ENCODE assay signal across 14 mouse cellular contexts in genomic region chr11:52341476-52341875, GRCm38 (mm10). TPM values are rescaled to one million over a fixed set of nuclear protein-coding genes. Genes with fewer than 3 reads are reported as not detected.
DNase-seq lines count a peak whose midpoint lies in the region; ATAC-seq and TF ChIP-seq lines count a peak whose summit lies in the region.
"Had no signal": no experiment of that assay in that cellular context is flagged by ENCODE, and none has a peak within 500 bp of the region (broad histone marks: within the 10 kb centered on the region; RNA-seq: fewer than 3 reads in every experiment).

No protein-coding gene starts in this region.

- peaks cover 20% of the 10 kb centered on the region for H3K4me1 ChIP-seq in heart, embryonic 13.5 days
- peaks cover 25% of the 10 kb centered on the region for H3K4me1 ChIP-seq in heart, embryonic 12.5 days (replicated peaks)
- peaks cover 85% of the 10 kb centered on the region for H3K4me1 ChIP-seq in thymus, adult 2 months (replicated peaks; ENCODE audit: control insufficient read depth, insufficient read depth, low read length)

- 74% methylated on average over 5 of the region's 5 CpGs for WGBS in heart, embryonic 13.5 days
- WGBS in heart, embryonic 12.5 days, result 70% methylated on average over 5 of the region's 5 CpGs
- WGBS in thymus, adult 2 months, result 23% methylated on average over 5 of the region's 5 CpGs

- H3K4me2 ChIP-seq in heart, embryonic 13.5 days, result no peak overlapping the region
- H3K4me2 ChIP-seq in heart, embryonic 12.5 days, result no peak overlapping the region
- H3K4me2 ChIP-seq: limb, embryonic 15.5 days; neural tube, embryonic 13.5 days had no signal

- no peaks in the 10 kb centered on the region for H3K27me3 ChIP-seq in heart, embryonic 13.5 days (replicated peaks)
- H3K27me3 ChIP-seq in heart, embryonic 12.5 days (replicated peaks), result no peaks in the 10 kb centered on the region
- no peaks in the 10 kb centered on the region for H3K27me3 ChIP-seq in thymus, adult 2 months (ENCODE audit: control insufficient read depth, insufficient read depth, low read length)
- H3K27me3 ChIP-seq: limb, embryonic 15.5 days; neural tube, embryonic 13.5 days had no signal

- H3K9ac ChIP-seq in heart, embryonic 13.5 days, result 0 out of 2 replicates have a peak overlapping the region, but pooled peaks have one; percentile 0
- H3K9ac ChIP-seq in heart, embryonic 12.5 days, result no peak overlapping the region
- H3K9ac ChIP-seq: limb, embryonic 15.5 days; neural tube, embryonic 13.5 days had no signal

- H3K9me3 ChIP-seq in heart, embryonic 13.5 days, result no peaks in the 10 kb centered on the region
- no peaks in the 10 kb centered on the region for H3K9me3 ChIP-seq in heart, embryonic 12.5 days (replicated peaks)
- H3K9me3 ChIP-seq: limb, embryonic 15.5 days; neural tube, embryonic 13.5 days had no signal

- peak; percentile 45 to 64 for DNase-seq in thymus, adult 18-20 months
- DNase-seq in thymus, postnatal 0 days (ENCODE audit: low spot score), result no peak
- peak; percentile 53 for DNase-seq in thymus, adult 2 months
- no peak for DNase-seq in gastrocnemius, postnatal 36 days
- DNase-seq in embryo, embryonic 11 days, result no peak
- DNase-seq: cerebellum, adult 9-11 months; heart, adult 11 months; kidney, adult 9 months had no signal

- no peaks in the 10 kb centered on the region for H3K36me3 ChIP-seq in heart, embryonic 13.5 days
- no peaks in the 10 kb centered on the region for H3K36me3 ChIP-seq in heart, embryonic 12.5 days
- no peaks in the 10 kb centered on the region for H3K36me3 ChIP-seq in thymus, adult 2 months (ENCODE audit: control insufficient read depth, insufficient read depth, low read length)
- H3K36me3 ChIP-seq: limb, embryonic 15.5 days; neural tube, embryonic 13.5 days had no signal

- intact Hi-C loops in gastrocnemius, postnatal 36 days (cut with DNase I), result loop anchor here (5.0 to 10.0 kb wide), 3 partner anchors 44 to 527 kb away; no protein-coding TSS in a partner anchor

- no peak for TF ChIP-seq CTCF in thymus, adult 2 months (IDR thresholded peaks at IDR 0.05; ENCODE audit: borderline replicate concordance, control insufficient read depth, extremely low read depth, insufficient read depth, low read length, poor library complexity)

- ATAC-seq in heart, embryonic 13.5 days (ENCODE audit: extremely low read depth, insufficient number of reproducible peaks, low FRiP score, low TSS enrichment), result no peak
- ATAC-seq in heart, embryonic 12.5 days (ENCODE audit: insufficient number of reproducible peaks, low FRiP score), result no peak
- ATAC-seq: forebrain, embryonic 14.5 days; hindbrain, postnatal 0 days had no signal

- H3K27ac ChIP-seq in heart, embryonic 13.5 days (replicated peaks), result no peak overlapping the region
- no peak overlapping the region for H3K27ac ChIP-seq in heart, embryonic 12.5 days (ENCODE audit: poor library complexity, severe bottlenecking)
- peak overlapping the region; percentile 96 for H3K27ac ChIP-seq in thymus, adult 2 months (ENCODE audit: control insufficient read depth, insufficient read depth, low read length)
- H3K27ac ChIP-seq: hindbrain, postnatal 0 days; limb, embryonic 15.5 days; neural tube, embryonic 13.5 days had no signal

- TF ChIP-seq POLR2A in thymus, adult 2 months (IDR thresholded peaks at IDR 0.05; ENCODE audit: control insufficient read depth, extremely low read depth, insufficient read depth, low read length, poor library complexity), result no peak

- no peak overlapping the region for H3K4me3 ChIP-seq in heart, embryonic 13.5 days
- no peak overlapping the region for H3K4me3 ChIP-seq in heart, embryonic 12.5 days
- H3K4me3 ChIP-seq in thymus, adult 2 months (ENCODE audit: control insufficient read depth, insufficient read depth, low read length), result peak overlapping the region; percentile 5; the same call in 1 of the 2 replicates
- H3K4me3 ChIP-seq: limb, embryonic 15.5 days; neural tube, embryonic 13.5 days had no signal

RNA-seq across cellular contexts. Expression of gene Vdac1, which starts 19.2 kb away (rescaled TPM):
- polyA plus RNA-seq in heart, embryonic 13.5 days (2015; fragmentation: Nextera tagmentation; extraction: Ambion mirVana), result 414 and 452 TPM in 2 replicates
- polyA plus RNA-seq in heart, embryonic 12.5 days (2016; fragmentation: Nextera tagmentation; extraction: Ambion mirVana), result 423 and 426 TPM in 2 replicates
- 226 and 233 TPM in 2 replicates for polyA plus RNA-seq in thymus, postnatal 0 days (2015; fragmentation: Nextera tagmentation; extraction: Ambion mirVana)
- polyA plus RNA-seq in thymus, adult 2 months (2012; rRNA removed), result 64.8 and 70.3 TPM in 2 replicates
- 1,000 to 10,000 TPM; 1,307 to 1,453 TPM for total RNA-seq in gastrocnemius, postnatal 36 days (2021)

RNA-seq across cellular contexts. Expression of gene 9530068E07Rik, which starts 54.8 kb away (rescaled TPM):
- polyA plus RNA-seq in heart, embryonic 13.5 days (2015; fragmentation: Nextera tagmentation; extraction: Ambion mirVana), result 193 and 201 TPM in 2 replicates
- 234 and 246 TPM in 2 replicates for polyA plus RNA-seq in heart, embryonic 12.5 days (2016; fragmentation: Nextera tagmentation; extraction: Ambion mirVana)
- 85.6 and 89.6 TPM in 2 replicates for polyA plus RNA-seq in thymus, postnatal 0 days (2015; fragmentation: Nextera tagmentation; extraction: Ambion mirVana)
- 124 and 127 TPM in 2 replicates for polyA plus RNA-seq in thymus, adult 2 months (2012; rRNA removed)
- total RNA-seq in gastrocnemius, postnatal 36 days (2021), result 10 to 100 TPM; 41.4 to 47.0 TPM

RNA-seq across cellular contexts. Expression of gene Tcf7, which starts 58.7 kb away (rescaled TPM):
- polyA plus RNA-seq in heart, embryonic 13.5 days (2015; fragmentation: Nextera tagmentation; extraction: Ambion mirVana), result 3.5 and 4.3 TPM in 2 replicates
- polyA plus RNA-seq in heart, embryonic 12.5 days (2016; fragmentation: Nextera tagmentation; extraction: Ambion mirVana), result 6.3 and 6.5 TPM in 2 replicates
- polyA plus RNA-seq in thymus, postnatal 0 days (2015; fragmentation: Nextera tagmentation; extraction: Ambion mirVana), result 1,084 and 1,272 TPM in 2 replicates
- polyA plus RNA-seq in thymus, adult 2 months (2012; rRNA removed), result 2,910 and 3,273 TPM in 2 replicates
- 1 to 10 TPM in 1 of 2 experiments, under 1 TPM in 1; 0.62 to 6.2 TPM for total RNA-seq in gastrocnemius, postnatal 36 days (2021)

Comparison
In these comparisons a context has a peak if more than half of its experiments do, and no peak if none do; other contexts are left out.
1. DNase-seq: peak in thymus, adult 18-20 months (2 of 2) and thymus, adult 2 months (single experiment); none in thymus, postnatal 0 days (single experiment), gastrocnemius, postnatal 36 days (0 of 2) and embryo, embryonic 11 days (single experiment).
2. RNA of gene Tcf7, which starts 58.7 kb away (polyA plus RNA-seq): 2,910 to 3,273 TPM in thymus, adult 2 months and 1,084 to 1,272 TPM in thymus, postnatal 0 days; 6.3 to 6.5 TPM in heart, embryonic 12.5 days and 3.5 to 4.3 TPM in heart, embryonic 13.5 days; every median in the first group is over 100 times any median in the second.